Mouse (Mus musculus) cerebellum, adult 2 months (tissue): ENCODE measurements around the gene Gimap7. TPM values are rescaled to one million over a fixed set of nuclear protein-coding genes. Genes with fewer than 3 reads are reported as not detected.
A peak's percentile ranks its signal among the peaks of the same experiment; 100 is the strongest.
"Not testable (repeated sequence)": the region's sequence is repeated elsewhere in the genome, so short reads cannot be mapped to it uniquely, and the experiment has no call there.

Experiments
- DNase-seq, 2 experiments: peaks; one replicate each; pipeline ENCODE4 v3.0.0; 2021
- H3K27ac ChIP-seq: fragments of 200-500 bp; 2 replicates; pipeline ENCODE4 v1.5.1; 2012; ENCODE audit warnings: low read length, control low read depth, inconsistent platforms; ENCODE audit not compliant: insufficient read depth
- H3K27me3 ChIP-seq: fragments of 200-500 bp; 2 replicates; pipeline ENCODE4 v1.6.1; 2012; ENCODE audit warnings: inconsistent platforms, mild to moderate bottlenecking, low read length, moderate library complexity; ENCODE audit not compliant: control insufficient read depth, insufficient read depth
- H3K4me1 ChIP-seq: fragments of 200-500 bp; 2 replicates; pipeline ENCODE4 v1.6.1; 2011; ENCODE audit warnings: low read length; ENCODE audit not compliant: control insufficient read depth, insufficient read depth
- H3K4me3 ChIP-seq: fragments of 200-500 bp; replicated peaks from 2 replicates; pipeline ENCODE3; 2011; ENCODE audit warnings: mild to moderate bottlenecking, low read depth, low read length, control low read depth; ENCODE audit not compliant: insufficient read depth
- CTCF ChIP-seq: fragments of 200-500 bp; IDR thresholded peaks from 2 replicates; pipeline ENCODE4 v1.5.1; 2011; ENCODE audit warnings: low read depth, mild to moderate bottlenecking, control low read depth, low read length, moderate library complexity, borderline replicate concordance; ENCODE audit not compliant: insufficient read depth
- POLR2A ChIP-seq: fragments of 200-500 bp; IDR thresholded peaks from 2 replicates; pipeline ENCODE4 v1.6.1; 2011; ENCODE audit warnings: low read length, control low read depth, borderline replicate concordance; ENCODE audit not compliant: insufficient read depth
- WGBS: fragments of 180-500 bp; shearing (Covaris S2); methylation state at CpG from one replicate; pipeline ENCODE4 v1.1.7; 2018; 5-methylcytosine and 5-hydroxymethylcytosine counted together
- polyA plus RNA-seq: library from polyadenylated mRNA; depleted of rRNA; stranded (reverse); fragments of >200 nt; gene quantifications from 2 replicates; pipeline ENCODE4 v1.2.3, GENCODE M21; 2012

The Gimap7 gene
- polyA plus RNA-seq, 1 experiment: not detected

DNA sequence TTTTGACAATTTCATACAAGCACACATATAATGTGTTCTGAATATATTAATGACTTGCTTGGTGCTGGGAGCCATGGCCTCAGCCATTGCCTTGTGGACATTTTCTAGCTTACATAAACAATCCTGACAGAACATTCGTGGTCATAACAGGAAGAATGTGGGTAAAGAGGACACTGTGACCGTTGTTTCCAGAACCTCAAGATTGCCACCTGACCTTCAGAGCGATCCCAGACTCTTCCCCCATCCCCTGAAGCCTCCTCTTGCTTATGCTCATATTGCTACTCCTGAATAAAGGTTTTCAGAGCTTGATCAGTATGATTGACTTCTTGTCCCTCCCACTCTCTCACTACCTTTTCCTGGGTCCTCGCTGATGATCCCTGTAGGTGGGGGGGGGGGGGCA, 40.0 kb upstream of the Gimap7 start:
- TF ChIP-seq CTCF (no peak), POLR2A (no peak)
- Histone ChIP-seq H3K27ac (no peak overlapping the region), H3K27me3 (no peaks in the 10 kb centered on the region), H3K4me1 (no peaks in the 10 kb centered on the region; the same call in 1 of the 2 replicates), H3K4me3 (no peak overlapping the region)
- WGBS: 84% methylated on average over 4 of the region's 4 CpGs
- DNase-seq: no peak

DNA sequence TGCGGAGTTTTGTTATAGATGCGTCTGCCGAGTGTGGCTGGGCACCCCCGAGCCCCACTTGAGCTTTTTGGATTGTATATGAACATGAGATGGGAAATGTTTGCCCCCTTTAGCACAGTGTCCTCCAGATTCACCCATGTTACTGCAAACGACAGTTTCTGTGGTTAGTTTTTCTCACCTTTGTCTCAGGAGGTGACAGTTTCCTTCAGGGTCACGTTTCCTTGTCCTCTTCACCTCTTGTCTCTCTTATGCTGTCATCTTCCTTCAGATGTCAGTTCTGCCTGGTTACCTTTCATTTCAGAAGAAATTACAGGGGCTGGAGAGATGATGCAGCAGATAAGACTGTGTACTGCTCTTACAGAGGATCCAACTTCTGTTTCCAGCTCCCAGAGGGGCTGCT, 38.7 kb upstream of the Gimap7 start:
- H3K27ac ChIP-seq: no peak overlapping the region
- WGBS: 86% methylated on average over 6 of the region's 6 CpGs
- TF ChIP-seq POLR2A: no peak
- TF ChIP-seq CTCF: no peak
- no peaks in the 10 kb centered on the region; the same call in 1 of the 2 replicates for H3K4me1 ChIP-seq
- DNase-seq: no peak
- no peak overlapping the region for H3K4me3 ChIP-seq
- no peaks in the 10 kb centered on the region for H3K27me3 ChIP-seq

DNA sequence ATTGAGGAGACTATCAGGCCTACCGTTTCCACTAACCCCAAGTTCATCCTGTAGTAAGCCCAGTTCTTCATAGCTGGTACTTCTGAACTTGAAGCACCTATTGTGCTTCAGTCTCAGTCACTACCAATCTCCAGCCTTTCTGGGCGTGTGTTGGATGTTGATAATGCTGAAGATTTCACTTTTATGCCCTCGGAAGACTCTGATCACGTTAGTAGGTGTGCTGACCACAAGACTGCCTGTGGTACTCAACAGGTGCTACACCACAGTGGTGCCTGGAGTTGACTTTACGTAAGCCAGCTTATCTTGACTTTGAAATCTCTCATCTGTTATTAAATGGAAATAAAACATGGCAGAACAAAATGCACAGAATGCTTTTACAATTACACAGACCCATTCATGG, 38.0 kb upstream of the Gimap7 start:
- no peak for DNase-seq
- 89% methylated on average over 5 of the region's 5 CpGs for WGBS
- no peak overlapping the region for H3K27ac ChIP-seq
- H3K27me3 ChIP-seq: no peaks in the 10 kb centered on the region
- no peak for TF ChIP-seq CTCF
- TF ChIP-seq POLR2A: no peak
- H3K4me3 ChIP-seq: no peak overlapping the region
- H3K4me1 ChIP-seq: no peaks in the 10 kb centered on the region; the same call in 1 of the 2 replicates

DNA sequence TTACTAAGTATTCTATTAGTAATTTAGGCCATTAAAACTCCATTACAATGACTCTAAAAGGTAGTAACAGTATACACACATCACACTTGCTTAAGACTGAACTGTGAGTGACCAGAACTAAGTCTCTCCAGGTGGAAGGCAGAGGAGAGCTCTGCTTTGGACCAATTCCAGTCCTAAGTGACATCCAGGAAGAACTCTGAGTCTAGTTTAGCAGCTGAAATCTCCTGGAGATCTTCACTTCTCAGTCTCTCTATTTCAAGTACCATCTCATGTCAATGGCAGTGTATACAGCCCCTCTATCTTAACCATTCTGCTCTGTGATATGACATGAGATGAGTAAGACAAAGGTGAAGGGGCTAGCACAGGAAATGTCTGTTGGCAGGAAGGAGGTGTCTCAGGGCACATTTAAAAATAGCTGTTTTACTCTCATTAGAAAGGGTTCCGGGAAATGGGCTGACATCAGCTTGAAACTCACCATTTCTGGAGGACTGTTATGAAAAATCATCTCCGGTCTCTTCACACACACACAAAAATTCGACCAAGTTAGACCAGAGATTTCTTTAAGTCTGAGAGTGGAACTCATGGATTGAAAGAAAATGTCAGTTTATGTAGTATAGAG, 36.8 kb upstream of the Gimap7 start:
- DNase-seq: no peak
- H3K4me3 ChIP-seq: no peak overlapping the region
- no peak for TF ChIP-seq POLR2A
- no peak for TF ChIP-seq CTCF
- H3K4me1 ChIP-seq: no peaks in the 10 kb centered on the region; the same call in 1 of the 2 replicates
- H3K27ac ChIP-seq: no peak overlapping the region
- WGBS: 65% methylated on average over 3 of the region's 3 CpGs
- H3K27me3 ChIP-seq: no peaks in the 10 kb centered on the region

DNA sequence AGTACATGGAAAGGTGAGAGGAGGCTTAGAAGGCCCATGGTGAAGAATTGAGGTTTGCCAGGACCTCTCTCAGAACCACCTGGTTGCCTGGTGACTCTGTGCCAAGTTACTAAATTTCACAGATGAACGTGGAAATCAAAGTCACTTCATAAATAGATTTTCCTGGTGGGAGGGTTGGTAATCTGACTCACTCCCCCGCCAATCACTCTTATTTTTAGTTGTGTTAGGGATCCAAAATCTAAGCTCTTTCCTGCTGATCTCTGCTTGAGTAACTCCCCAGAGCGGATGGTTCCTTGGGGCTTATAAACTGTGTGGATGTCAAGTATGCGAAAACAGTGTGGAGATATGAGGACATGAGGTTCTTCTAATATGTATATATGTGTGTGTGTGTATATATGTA, 36.1 kb upstream of the Gimap7 start:
- WGBS: 17% methylated on average over 4 of the region's 4 CpGs
- TF ChIP-seq POLR2A: no peak
- TF ChIP-seq CTCF: no peak
- peak in 1 of 2 experiments; percentile 4 for DNase-seq
- H3K27ac ChIP-seq: no peak overlapping the region
- no peak overlapping the region for H3K4me3 ChIP-seq
- no peaks in the 10 kb centered on the region; the same call in 1 of the 2 replicates for H3K4me1 ChIP-seq
- H3K27me3 ChIP-seq: no peaks in the 10 kb centered on the region

DNA sequence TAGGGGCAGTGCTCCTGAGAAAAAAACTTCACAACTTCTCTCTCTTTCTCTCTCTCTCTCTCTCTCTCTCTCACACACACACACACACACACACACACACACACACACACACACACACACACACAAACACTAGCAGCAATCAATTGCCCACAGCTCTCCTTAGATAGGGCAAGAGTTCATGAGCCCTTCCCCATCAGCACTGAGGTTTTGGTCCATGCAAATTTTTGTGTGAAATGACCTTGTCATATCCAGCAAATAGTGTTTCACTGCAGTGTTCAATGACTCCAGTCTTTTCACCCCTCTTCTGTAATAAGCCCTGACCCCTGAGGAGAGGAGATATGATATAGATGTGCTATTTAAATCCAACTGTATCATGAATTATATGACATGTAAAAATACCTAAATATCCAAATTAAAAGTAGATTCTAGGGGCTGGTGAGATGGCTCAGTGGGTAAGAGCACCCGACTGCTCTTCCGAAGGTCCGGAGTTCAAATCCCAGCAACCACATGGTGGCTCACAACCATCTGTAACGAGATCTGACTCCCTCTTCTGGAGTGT, 35.1 kb upstream of the Gimap7 start:
- H3K4me3 ChIP-seq, H3K4me1 ChIP-seq, DNase-seq, H3K27ac ChIP-seq, H3K27me3 ChIP-seq: not testable (repeated sequence)
- 100% methylated on average over 4 of the region's 4 CpGs for WGBS

DNA sequence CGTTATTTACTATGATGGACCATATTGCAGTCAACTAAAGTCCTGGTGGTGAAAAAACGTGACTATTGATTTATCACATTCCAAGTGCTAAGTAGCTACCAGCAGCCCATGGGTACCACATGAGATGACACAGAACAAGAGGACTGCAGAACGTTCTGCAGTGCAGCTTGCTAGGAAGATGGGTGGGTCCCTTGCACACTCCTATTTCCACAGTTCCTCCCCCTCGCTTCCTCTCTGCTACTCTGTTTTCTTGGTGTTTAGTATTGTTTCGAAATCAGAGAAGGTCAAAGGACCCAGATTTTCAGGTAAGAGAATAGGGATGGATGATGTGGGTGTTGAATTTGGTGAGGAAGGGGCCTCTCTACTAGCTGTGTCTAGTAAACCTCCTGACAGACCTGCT, 34.1 kb upstream of the Gimap7 start, which contains the start of gene Gimap4:
Gene Gimap4 (plus strand): TSS at position 231 of the 400 bp plus-strand sequence.
- TF ChIP-seq POLR2A (no peak), CTCF (no peak)
- Histone ChIP-seq H3K4me1 (no peaks in the 10 kb centered on the region; the same call in 1 of the 2 replicates), H3K27me3 (no peaks in the 10 kb centered on the region), H3K4me3 (no peak within 1 kb of the TSS), H3K27ac (no peak within 1 kb of the TSS)
- DNase-seq: no peak
- 82% methylated on average over 5 of the region's 5 CpGs for WGBS

DNA sequence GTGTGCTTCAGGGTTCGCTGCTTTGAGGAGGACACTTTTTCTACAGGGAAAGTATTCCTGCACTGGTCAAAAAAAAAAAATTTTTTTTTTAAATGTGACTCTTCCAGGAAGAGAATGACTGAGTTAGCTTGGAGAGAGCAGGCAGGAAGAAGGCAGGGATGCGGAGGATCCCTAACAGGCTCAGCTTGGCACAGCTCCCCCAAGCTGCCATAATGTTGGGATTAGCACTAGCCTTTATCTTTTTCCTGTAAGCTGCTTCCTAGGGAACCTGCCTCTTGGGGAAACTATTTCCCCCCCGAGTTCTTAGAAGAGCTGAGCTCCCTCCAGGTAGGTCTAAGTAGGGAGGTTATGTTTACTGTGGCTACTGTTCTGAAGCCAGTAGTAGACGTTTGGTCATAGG, 33.6 kb upstream of the Gimap7 start:
- no peak overlapping the region for H3K27ac ChIP-seq
- DNase-seq: no peak
- H3K4me1 ChIP-seq: no peaks in the 10 kb centered on the region; the same call in 1 of the 2 replicates
- TF ChIP-seq CTCF: no peak
- H3K27me3 ChIP-seq: no peaks in the 10 kb centered on the region
- no peak overlapping the region for H3K4me3 ChIP-seq
- WGBS: 62% methylated on average over 4 of the region's 4 CpGs
